In genomic region chr8:91264564-91264963, GRCm38 (mm10) we compare ENCODE assay signal across 17 mouse cellular contexts.
"Had no signal": no experiment of that assay in that cellular context is flagged by ENCODE, and none has a peak within 500 bp of the region (broad histone marks: within the 10 kb centered on the region; RNA-seq: fewer than 3 reads in every experiment).

No protein-coding gene starts in this region.

- H3K27me3 ChIP-seq: megakaryocyte, embryonic 14.5 days; midbrain, embryonic 13.5 days; midbrain, embryonic 15.5 days; neural tube, embryonic 13.5 days; stomach, embryonic 15.5 days had no signal

- H3K4me3 ChIP-seq: megakaryocyte, embryonic 14.5 days; midbrain, embryonic 13.5 days; midbrain, embryonic 15.5 days; neural tube, embryonic 13.5 days; stomach, embryonic 15.5 days had no signal

- H3K27ac ChIP-seq: macrophage; midbrain, embryonic 13.5 days; midbrain, embryonic 15.5 days; neural tube, embryonic 13.5 days; stomach, embryonic 15.5 days; stomach, postnatal 0 days had no signal

- H3K4me2 ChIP-seq: lung, embryonic 14.5 days; midbrain, embryonic 11.5 days; midbrain, embryonic 13.5 days; midbrain, embryonic 15.5 days; neural tube, embryonic 13.5 days; stomach, embryonic 15.5 days had no signal

- DNase-seq: lung, adult 18-20 months; lung, postnatal 10 days; lung, postnatal 36 days; right cerebral cortex, postnatal 14 days; right cerebral cortex, postnatal 4 days; thymus, adult 2 months; thymus, postnatal 25 days; thymus, postnatal 4 days had no signal

- H3K36me3 ChIP-seq: midbrain, embryonic 15.5 days; stomach, embryonic 15.5 days had no signal

- H3K4me1 ChIP-seq: megakaryocyte, embryonic 14.5 days; midbrain, embryonic 13.5 days; midbrain, embryonic 15.5 days; neural tube, embryonic 13.5 days had no signal
